Mouse (Mus musculus) neural tube, embryonic 13.5 days (tissue): ENCODE results near the gene Psmc2. TPM values are rescaled to one million over a fixed set of nuclear protein-coding genes. Genes with fewer than 3 reads are reported as not detected.
A peak's percentile ranks its signal among the peaks of the same experiment; 100 is the strongest.

Experiments
- ATAC-seq: fragments of 200-750 bp; cut with Nextera tagmentation; 2 replicates; pipeline ENCODE4 v1.8.0; 2017; ENCODE audit warnings: low read depth, mild to moderate bottlenecking, moderate TSS enrichment, moderate library complexity
- H3K27ac ChIP-seq: fragments of 300-500 bp; sonication (generic); replicated peaks from 2 replicates; pipeline ENCODE4 v1.5.1; 2015; ENCODE audit warnings: moderate library complexity, mild to moderate bottlenecking, inconsistent platforms
- H3K27me3 ChIP-seq: fragments of 300-500 bp; sonication (generic); 2 replicates; pipeline ENCODE4 v1.6.1; 2015; ENCODE audit warnings: mild to moderate bottlenecking, inconsistent platforms
- H3K36me3 ChIP-seq: fragments of 300-500 bp; sonication (generic); 2 replicates; pipeline ENCODE4 v1.6.1; 2015; ENCODE audit warnings: mild to moderate bottlenecking, inconsistent platforms
- H3K4me1 ChIP-seq: fragments of 300-500 bp; sonication (generic); replicated peaks from 2 replicates; pipeline ENCODE4 v1.6.1; 2015; ENCODE audit warnings: inconsistent platforms
- H3K4me2 ChIP-seq: fragments of 300-500 bp; sonication (generic); 2 replicates; pipeline ENCODE4 v1.6.1; 2015; ENCODE audit warnings: inconsistent platforms, mild to moderate bottlenecking, moderate library complexity
- H3K4me3 ChIP-seq: fragments of 300-500 bp; sonication (generic); 2 replicates; pipeline ENCODE4 v1.5.1; 2015; ENCODE audit warnings: mild to moderate bottlenecking, inconsistent platforms
- H3K9ac ChIP-seq: fragments of 300-500 bp; sonication (generic); 2 replicates; pipeline ENCODE4 v1.6.1; 2015; ENCODE audit warnings: moderate library complexity, mild to moderate bottlenecking, inconsistent platforms
- H3K9me3 ChIP-seq: fragments of 300-500 bp; sonication (generic); 2 replicates; pipeline ENCODE4 v1.6.1; 2016; ENCODE audit warnings: inconsistent platforms
- WGBS: fragments of 180-500 bp; shearing (Covaris S2); methylation state at CpG from one replicate; pipeline ENCODE4 v1.1.7; 2015; 5-methylcytosine and 5-hydroxymethylcytosine counted together
- polyA plus RNA-seq: library from polyadenylated mRNA; unstranded; fragments of >200 nt; fragmentation: Nextera tagmentation; extraction: Ambion mirVana; gene quantifications from 2 replicates; pipeline ENCODE4 v1.2.1, GENCODE M21; 2015

Gene Psmc2
- polyA plus RNA-seq, 1 experiment from 2014 or later, result 197 TPM

DNA sequence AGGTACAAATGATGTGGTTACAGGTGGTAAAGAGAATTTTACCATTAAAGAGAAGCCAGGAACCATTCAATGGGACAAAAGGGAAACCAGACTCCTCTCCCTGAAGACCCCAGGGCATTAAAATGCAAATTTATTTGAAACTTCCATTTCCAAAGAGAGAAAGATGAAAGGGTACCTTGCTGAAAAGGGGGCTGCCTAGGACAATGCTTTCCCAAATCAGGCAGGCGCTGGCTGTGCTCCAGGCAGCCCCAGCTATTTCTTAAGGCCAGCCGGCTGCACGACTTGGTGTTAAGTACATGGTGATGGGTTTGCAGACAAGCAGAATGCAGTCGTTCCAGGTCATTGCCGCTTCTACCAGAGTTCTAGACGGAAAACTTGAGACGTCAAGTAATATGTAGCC, 41.3 kb downstream of the Psmc2 start:
- Histone ChIP-seq H3K4me1 (no peaks in the 10 kb centered on the region), H3K27me3 (no peaks in the 10 kb centered on the region), H3K4me3 (no peak overlapping the region), H3K9me3 (no peaks in the 10 kb centered on the region), H3K4me2 (no peak overlapping the region), H3K9ac (no peak overlapping the region), H3K27ac (no peak overlapping the region), H3K36me3 (no peaks in the 10 kb centered on the region)
- whole genome bisulfite sequencing, result 19% methylated on average over 7 of the region's 7 CpGs
- no peak for ATAC-seq

DNA sequence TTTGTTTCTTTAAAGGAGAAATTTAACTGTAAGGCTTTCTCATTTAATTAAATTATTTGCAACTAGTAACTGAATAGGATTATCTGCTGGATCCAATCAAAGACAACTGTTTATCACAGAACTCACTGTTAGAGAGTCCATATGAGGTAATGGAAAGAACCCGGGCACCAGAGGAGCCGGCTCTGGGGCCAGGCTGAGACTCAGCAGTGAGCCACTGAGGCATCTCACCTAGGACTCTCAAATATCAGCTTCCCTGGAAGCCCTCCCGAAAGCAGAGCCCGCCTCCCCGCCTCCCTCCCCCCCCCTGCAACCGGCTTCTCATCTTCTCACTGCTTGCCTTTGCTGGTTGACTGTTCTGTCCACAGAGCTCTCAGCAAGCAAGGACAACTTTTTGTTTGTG, 42.6 kb downstream of the Psmc2 start:
- H3K4me3 ChIP-seq, result no peak overlapping the region
- H3K9ac ChIP-seq, result no peak overlapping the region
- no peak overlapping the region for H3K27ac ChIP-seq
- no peaks in the 10 kb centered on the region for H3K9me3 ChIP-seq
- H3K27me3 ChIP-seq, result no peaks in the 10 kb centered on the region
- H3K4me2 ChIP-seq, result no peak overlapping the region
- H3K36me3 ChIP-seq, result no peaks in the 10 kb centered on the region
- no peaks in the 10 kb centered on the region for H3K4me1 ChIP-seq
- 36% methylated on average over 6 of the region's 6 CpGs for WGBS
- ATAC-seq, result no peak

DNA sequence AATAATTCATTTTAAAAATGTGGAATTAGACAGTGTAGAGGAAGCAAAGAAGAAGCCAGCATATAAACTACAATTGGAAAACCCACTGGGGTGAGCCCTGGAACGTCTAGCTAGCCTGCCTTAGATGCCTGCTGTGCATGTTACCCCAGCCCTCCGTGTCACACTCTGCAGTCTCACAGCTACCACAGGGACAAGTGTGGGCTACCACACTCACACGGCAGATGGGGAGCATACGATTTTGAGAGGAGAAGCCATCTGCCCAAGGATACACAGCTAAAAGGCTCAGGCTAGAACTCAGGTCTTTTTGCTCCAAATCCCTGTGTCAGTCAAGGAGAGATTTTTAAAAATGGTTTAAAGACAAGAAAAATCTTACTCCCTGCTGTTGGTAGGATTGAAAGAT, 43.8 kb downstream of the Psmc2 start:
- H3K27me3 ChIP-seq, result no peaks in the 10 kb centered on the region
- WGBS, result 72% methylated on average over 4 of the region's 4 CpGs
- no peak overlapping the region for H3K27ac ChIP-seq
- H3K4me2 ChIP-seq, result no peak overlapping the region
- H3K9ac ChIP-seq, result no peak overlapping the region
- H3K4me1 ChIP-seq, result no peaks in the 10 kb centered on the region
- no peak for ATAC-seq
- no peaks in the 10 kb centered on the region for H3K9me3 ChIP-seq
- H3K4me3 ChIP-seq, result no peak overlapping the region
- no peaks in the 10 kb centered on the region for H3K36me3 ChIP-seq

DNA sequence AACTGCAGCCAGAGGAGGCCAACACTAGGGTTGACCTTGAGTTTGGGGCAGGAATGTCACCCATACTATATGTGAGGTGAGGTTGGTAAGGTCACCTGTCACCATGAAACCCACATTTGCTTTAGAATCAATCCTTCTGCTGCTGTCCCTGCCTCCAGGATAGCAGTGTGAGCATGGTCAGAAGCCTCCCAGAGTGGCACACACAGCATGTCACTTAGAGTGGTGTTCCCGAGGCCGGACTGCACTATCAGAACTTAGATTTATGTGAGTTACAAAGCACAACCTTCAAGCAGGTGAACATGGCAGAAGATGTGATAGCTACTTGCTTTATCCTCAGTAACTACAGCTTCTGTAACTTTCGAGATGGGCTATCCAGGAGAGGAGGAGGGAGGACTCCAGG, 46.7 kb downstream of the Psmc2 start:
- Histone ChIP-seq H3K9me3 (no peaks in the 10 kb centered on the region), H3K27ac (no peak overlapping the region), H3K4me2 (no peak overlapping the region), H3K4me1 (no peaks in the 10 kb centered on the region), H3K27me3 (no peaks in the 10 kb centered on the region), H3K36me3 (no peaks in the 10 kb centered on the region), H3K4me3 (no peak overlapping the region), H3K9ac (no peak overlapping the region)
- no peak for ATAC-seq
- WGBS, result 65% methylated on average over 3 of the region's 3 CpGs

DNA sequence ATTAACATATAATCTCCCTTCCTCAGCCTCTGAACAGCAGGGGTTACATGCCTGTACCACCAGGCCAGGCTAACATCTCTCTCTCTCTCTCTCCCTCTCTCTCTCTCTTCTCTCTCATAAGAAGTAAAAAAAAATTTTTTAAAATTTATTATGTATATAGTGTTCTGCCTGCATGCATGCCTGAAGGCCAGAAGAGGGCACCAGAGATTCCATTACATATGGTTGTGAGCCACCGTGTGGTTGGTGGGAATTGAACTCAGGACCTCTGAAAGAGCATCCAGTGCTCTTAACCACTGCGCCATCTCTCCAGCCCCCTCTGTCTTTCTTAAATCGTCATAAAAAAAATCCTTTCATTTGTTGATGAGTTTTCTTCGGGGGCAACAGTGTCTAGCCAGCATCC, 59.6 kb downstream of the Psmc2 start:
- Histone ChIP-seq H3K9ac (no peak overlapping the region), H3K4me1 (no peaks in the 10 kb centered on the region), H3K27me3 (no peaks in the 10 kb centered on the region), H3K27ac (no peak overlapping the region), H3K36me3 (no peaks in the 10 kb centered on the region), H3K4me2 (no peak overlapping the region), H3K4me3 (no peak overlapping the region), H3K9me3 (no peaks in the 10 kb centered on the region)
- no peak for ATAC-seq
- 75% methylated on average over 4 of the region's 4 CpGs for WGBS

DNA sequence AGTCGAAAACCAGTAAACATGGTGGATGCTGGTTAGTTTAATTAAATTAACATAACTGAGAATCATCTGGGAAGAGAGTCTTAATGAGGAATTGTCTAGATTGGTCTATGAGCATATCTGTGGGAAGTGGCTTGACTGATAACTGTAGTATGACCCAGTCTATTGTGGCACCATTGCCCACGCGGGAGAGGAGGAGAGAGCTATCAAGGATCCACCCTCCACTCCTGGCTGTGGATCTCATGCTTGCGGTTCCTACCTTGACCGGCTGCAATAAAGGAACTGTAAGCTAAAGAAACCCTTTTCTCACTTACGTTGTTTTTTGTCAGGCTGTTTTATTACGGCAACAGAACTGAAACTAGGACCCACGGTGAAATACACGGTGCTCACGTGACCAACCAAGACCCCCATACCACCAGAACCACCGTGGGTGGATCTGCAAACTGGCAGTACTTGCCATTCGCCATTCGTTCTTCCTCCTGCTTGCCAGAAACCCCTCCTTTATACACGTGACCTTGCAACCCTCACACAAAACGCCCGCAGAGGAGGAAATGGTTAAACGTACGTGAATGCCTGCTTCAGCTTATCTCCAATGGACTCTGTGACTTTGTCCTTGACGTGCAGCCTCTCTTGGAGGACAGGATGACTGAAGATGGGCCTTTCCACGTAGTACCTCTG, 61.7 kb downstream of the Psmc2 start:
- no peaks in the 10 kb centered on the region for H3K36me3 ChIP-seq
- no peaks in the 10 kb centered on the region for H3K4me1 ChIP-seq
- H3K4me2 ChIP-seq, result no peak overlapping the region
- H3K4me3 ChIP-seq, result no peak overlapping the region
- H3K9ac ChIP-seq, result no peak overlapping the region
- WGBS, result 85% methylated on average over 20 of the region's 20 CpGs
- no peak for ATAC-seq
- H3K27ac ChIP-seq, result no peak overlapping the region
- no peaks in the 10 kb centered on the region for H3K27me3 ChIP-seq
- no peaks in the 10 kb centered on the region for H3K9me3 ChIP-seq

DNA sequence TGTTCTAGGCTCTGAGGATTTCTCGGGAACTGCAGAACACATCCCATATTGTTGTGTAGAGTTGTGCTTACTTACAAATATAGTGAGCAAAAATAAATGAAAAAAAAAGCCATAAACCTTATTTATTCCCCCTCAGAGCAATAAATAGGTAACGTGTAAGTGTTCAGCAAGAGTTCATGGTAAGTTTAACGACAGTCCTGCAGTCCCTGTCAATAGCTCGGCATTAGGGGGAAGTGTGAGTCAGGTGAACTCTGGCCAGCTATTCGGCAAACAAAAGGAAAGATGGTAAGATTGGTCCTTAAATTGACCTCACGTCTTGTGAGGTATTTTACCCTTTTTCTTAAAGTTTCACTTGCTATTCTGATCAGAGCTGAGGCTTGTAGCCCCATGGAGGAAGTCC, 62.4 kb downstream of the Psmc2 start:
- ATAC-seq, result no peak
- no peaks in the 10 kb centered on the region for H3K9me3 ChIP-seq
- no peak overlapping the region for H3K27ac ChIP-seq
- no peak overlapping the region for H3K4me2 ChIP-seq
- no peak overlapping the region for H3K4me3 ChIP-seq
- H3K4me1 ChIP-seq, result no peaks in the 10 kb centered on the region
- no peak overlapping the region for H3K9ac ChIP-seq
- no peaks in the 10 kb centered on the region for H3K27me3 ChIP-seq
- WGBS, result 50% methylated on average over 6 of the region's 6 CpGs
- no peaks in the 10 kb centered on the region for H3K36me3 ChIP-seq

DNA sequence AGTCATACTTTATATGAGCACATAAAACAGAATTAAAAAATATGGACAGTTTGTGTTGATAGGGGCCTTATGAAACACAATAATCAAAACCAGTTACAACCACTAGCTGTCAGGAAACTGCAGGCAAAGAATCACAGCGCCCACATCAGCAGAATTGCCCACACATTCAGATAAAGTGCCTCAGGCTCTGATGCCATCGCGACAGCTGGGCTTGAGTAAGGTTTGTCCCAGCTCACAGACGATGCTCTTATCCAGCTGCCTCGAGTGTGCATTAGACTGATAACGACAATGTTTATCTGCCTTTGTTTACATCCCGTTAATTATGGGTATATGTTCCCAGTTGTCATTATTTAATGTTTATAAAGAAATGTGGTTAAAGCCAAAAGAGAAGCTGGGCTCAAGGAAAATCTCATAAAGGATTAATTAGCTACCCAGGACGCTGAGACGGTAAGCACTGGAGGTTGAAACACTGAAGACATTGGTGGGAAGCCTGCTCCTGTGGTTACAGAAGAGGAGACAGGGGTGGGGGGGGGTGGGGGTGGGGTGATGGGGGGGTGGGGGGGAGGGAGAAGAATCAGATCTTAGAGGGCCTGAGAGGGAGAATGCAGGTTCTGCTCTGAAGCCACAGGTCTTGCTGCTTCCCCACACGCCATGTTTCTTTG, 66.7 kb downstream of the Psmc2 start:
- Histone ChIP-seq H3K9ac (no peak overlapping the region), H3K4me3 (no peak overlapping the region), H3K4me1 (no peaks in the 10 kb centered on the region), H3K9me3 (no peaks in the 10 kb centered on the region), H3K27ac (no peak overlapping the region), H3K36me3 (no peaks in the 10 kb centered on the region), H3K27me3 (no peaks in the 10 kb centered on the region), H3K4me2 (no peak overlapping the region)
- WGBS, result 45% methylated on average over 10 of the region's 10 CpGs
- peak; percentile 61 for ATAC-seq

Other genes starting within 250 kb of the Psmc2 start
- 7.6 and 11.8 TPM in 2 replicates for gene Lrrc17, start 241.7 kb upstream of the Psmc2 start, polyA plus RNA-seq
- 0.30 and 0.39 TPM in 2 replicates for gene Fbxl13, start 139.6 kb upstream of the Psmc2 start, polyA plus RNA-seq
- 57.4 and 57.8 TPM in 2 replicates for gene Armc10, start 139.5 kb upstream of the Psmc2 start, polyA plus RNA-seq
- 2.0 and 2.5 TPM in 2 replicates for gene Napepld, start 83.9 kb upstream of the Psmc2 start, polyA plus RNA-seq
- gene Pmpcb, start 48.1 kb upstream of the Psmc2 start, polyA plus RNA-seq, result 77.5 and 88.0 TPM in 2 replicates
- 78.4 and 79.1 TPM in 2 replicates for gene Dnajc2, start within 50 bp of the Psmc2 start, polyA plus RNA-seq
- gene Slc26a5, start 80.3 kb downstream of the Psmc2 start, polyA plus RNA-seq, result not detected in 2 replicates